Mouse (Mus musculus) G1E (cell line): ENCODE measurements at regions not wholly inside any gene's neighbourhood (a gene's known extent, or its start where the extent isn't known, plus 50 kb on each side); places are given as distances from the start of the nearest gene placed in this dataset.

Experiments
- ATAC-seq: 2 replicates; pipeline ENCODE4 v1.8.0; 2016; ENCODE audit warnings: mild to moderate bottlenecking; ENCODE audit not compliant: insufficient number of reproducible peaks, poor library complexity, low FRiP score, severe bottlenecking; ENCODE audit errors: extremely low read depth
- DNase-seq: peaks from one replicate; pipeline ENCODE4 v3.0.0; 2012; ENCODE audit warnings: low spot score
- H3K27me3 ChIP-seq: 2 replicates; pipeline ENCODE4 v1.6.1; 2012; ENCODE audit warnings: mild to moderate bottlenecking, low read length, inconsistent platforms; ENCODE audit not compliant: insufficient read depth
- H3K36me3 ChIP-seq: replicated peaks from 2 replicates; pipeline ENCODE3; 2012; ENCODE audit warnings: mild to moderate bottlenecking, inconsistent platforms
- H3K4me1 ChIP-seq: 2 replicates; pipeline ENCODE4 v1.6.1; 2012; ENCODE audit warnings: low read depth, low read length, inconsistent platforms, mixed read lengths; ENCODE audit not compliant: insufficient read depth
- H3K4me3 ChIP-seq: 2 replicates; pipeline ENCODE4 v1.5.1; 2012; ENCODE audit warnings: low read depth, mild to moderate bottlenecking, inconsistent platforms, low read length, moderate library complexity, mixed read lengths
- H3K9me3 ChIP-seq: replicated peaks from 2 replicates; pipeline ENCODE4 v1.6.1; 2012; ENCODE audit warnings: inconsistent platforms
- CTCF ChIP-seq: IDR thresholded peaks from 2 replicates; pipeline ENCODE4 v1.5.1; 2012; ENCODE audit warnings: low read depth, low read length, inconsistent platforms, mixed read lengths
- GATA1 ChIP-seq: IDR thresholded peaks from 2 replicates; pipeline ENCODE4 v1.6.1; 2012; ENCODE audit warnings: borderline replicate concordance, low read length, inconsistent platforms, mixed read lengths
- GATA2 ChIP-seq: IDR thresholded peaks from 2 replicates; pipeline ENCODE4 v1.6.1; 2012; ENCODE audit warnings: low read depth, low read length, inconsistent platforms, borderline replicate concordance
- POLR2AphosphoS5 ChIP-seq: IDR thresholded peaks from 2 replicates; pipeline ENCODE4 v1.6.1; 2012; ENCODE audit warnings: low read depth, low read length, inconsistent platforms; ENCODE audit not compliant: insufficient replicate concordance
- TAL1 ChIP-seq: conservative IDR thresholded peaks from 2 replicates; pipeline ENCODE4 v1.6.1; 2012; ENCODE audit warnings: low read depth, low read length, inconsistent platforms, mixed read lengths

- no peaks in the 10 kb centered on the region for H3K4me1 ChIP-seq
- no peaks in the 10 kb centered on the region for H3K27me3 ChIP-seq
- ATAC-seq: no peak
- peaks cover 62% of the 10 kb centered on the region for H3K9me3 ChIP-seq
- H3K36me3 ChIP-seq: no peaks in the 10 kb centered on the region
- no peak for TF ChIP-seq POLR2AphosphoS5
- no peak for TF ChIP-seq TAL1
- TF ChIP-seq GATA1: no peak
- no peak overlapping the region for H3K4me3 ChIP-seq
- no peak for DNase-seq
Observed at GRCm38 (mm10) chr4:106127199-106127598, 188.8 kb upstream of the Usp24 start.

GRCm38 (mm10) chr4:106127641-106128040 lies 188.4 kb upstream of the Usp24 start:
- Histone ChIP-seq H3K36me3 (no peaks in the 10 kb centered on the region), H3K4me3 (no peak overlapping the region), H3K27me3 (no peaks in the 10 kb centered on the region), H3K9me3 (peaks cover 60% of the 10 kb centered on the region), H3K4me1 (no peaks in the 10 kb centered on the region)
- ATAC-seq (no peak), DNase-seq (no peak)
- TF ChIP-seq TAL1 (no peak), POLR2AphosphoS5 (no peak), GATA1 (no peak), CTCF (no peak), GATA2 (no peak)

GRCm38 (mm10) chr4:106129327-106129726 lies 186.7 kb upstream of the Usp24 start:
- Histone ChIP-seq H3K4me3 (no peak overlapping the region), H3K36me3 (no peaks in the 10 kb centered on the region), H3K27me3 (no peaks in the 10 kb centered on the region), H3K9me3 (peaks cover 55% of the 10 kb centered on the region), H3K4me1 (no peaks in the 10 kb centered on the region)
- ATAC-seq (no peak), DNase-seq (no peak)
- TF ChIP-seq POLR2AphosphoS5 (no peak), GATA2 (no peak), TAL1 (no peak), GATA1 (no peak), CTCF (no peak)

GRCm38 (mm10) chr4:106129803-106130202 lies 186.2 kb upstream of the Usp24 start:
- TF ChIP-seq GATA1: no peak
- no peak for TF ChIP-seq TAL1
- no peak for TF ChIP-seq GATA2
- TF ChIP-seq POLR2AphosphoS5: no peak
- no peak for TF ChIP-seq CTCF

GRCm38 (mm10) chr4:106133746-106134730 lies 182.0 kb upstream of the Usp24 start:
- no peak overlapping the region for H3K4me3 ChIP-seq

More at GRCm38 (mm10) chr4:106129803-106130202, 186.2 kb upstream of the Usp24 start:
- no peaks in the 10 kb centered on the region for H3K27me3 ChIP-seq
- ATAC-seq (no peak), DNase-seq (no peak)
- H3K9me3 ChIP-seq: peaks cover 54% of the 10 kb centered on the region
- no peaks in the 10 kb centered on the region for H3K36me3 ChIP-seq
- H3K4me1 ChIP-seq: no peaks in the 10 kb centered on the region
- H3K4me3 ChIP-seq: no peak overlapping the region

GRCm38 (mm10) chr4:106142741-106143140 lies 173.3 kb upstream of the Usp24 start:
- H3K4me1 ChIP-seq: no peaks in the 10 kb centered on the region
- ATAC-seq: no peak
- no peak overlapping the region for H3K4me3 ChIP-seq
- H3K27me3 ChIP-seq: no peaks in the 10 kb centered on the region
- H3K36me3 ChIP-seq: no peaks in the 10 kb centered on the region
- DNase-seq: no peak
- TF ChIP-seq GATA1 (no peak), TAL1 (no peak), CTCF (no peak)
- H3K9me3 ChIP-seq: peaks cover 31% of the 10 kb centered on the region

More at GRCm38 (mm10) chr4:106133746-106134730, 182.0 kb upstream of the Usp24 start:
- no peak for TF ChIP-seq POLR2AphosphoS5
- no peak for TF ChIP-seq GATA1
- TF ChIP-seq GATA2: no peak
- no peak for TF ChIP-seq CTCF
- TF ChIP-seq TAL1: no peak
- DNase-seq (no peak), ATAC-seq (no peak)
- no peaks in the 10 kb centered on the region for H3K36me3 ChIP-seq
- no peaks in the 10 kb centered on the region for H3K4me1 ChIP-seq
- H3K9me3 ChIP-seq: peaks cover 35% of the 10 kb centered on the region
- H3K27me3 ChIP-seq: no peaks in the 10 kb centered on the region
